Mouse (Mus musculus) lung, postnatal 0 days (tissue): ENCODE results near the gene Lrrc74b. TPM values are rescaled to one million over a fixed set of nuclear protein-coding genes. Genes with fewer than 3 reads are reported as not detected.

Source experiments
- ATAC-seq: fragments of 200-750 bp; cut with Nextera tagmentation; 2 replicates; pipeline ENCODE4 v1.8.0; 2017; ENCODE audit warnings: moderate library complexity
- DNase-seq: peaks from one replicate; pipeline ENCODE4 v3.0.0-alpha.2; 2016; ENCODE audit warnings: low spot score
- H3K27ac ChIP-seq: fragments of 300-500 bp; sonication (generic); 2 replicates; pipeline ENCODE4 v1.5.1; 2014; ENCODE audit warnings: antibody characterized with exemption, mild to moderate bottlenecking, low read length, mixed read lengths
- H3K27me3 ChIP-seq: fragments of 300-500 bp; sonication (generic); replicated peaks from 2 replicates; pipeline ENCODE4 v1.6.1; 2014; ENCODE audit warnings: low read length, mixed read lengths; ENCODE audit not compliant: insufficient read depth
- H3K36me3 ChIP-seq: fragments of 300-500 bp; sonication (generic); 2 replicates; pipeline ENCODE4 v1.6.1; 2014; ENCODE audit warnings: low read length, mixed read lengths; ENCODE audit not compliant: insufficient read depth
- H3K4me1 ChIP-seq: fragments of 300-500 bp; sonication (generic); 2 replicates; pipeline ENCODE4 v1.6.1; 2014; ENCODE audit warnings: antibody characterized with exemption, low read depth, low read length, mixed read lengths; ENCODE audit not compliant: insufficient read depth
- H3K4me2 ChIP-seq: fragments of 300-500 bp; sonication (generic); replicated peaks from 2 replicates; pipeline ENCODE4 v1.6.1; 2014; ENCODE audit warnings: low read depth, mild to moderate bottlenecking, low read length, moderate library complexity, mixed read lengths
- H3K4me3 ChIP-seq: fragments of 300-500 bp; sonication (generic); 2 replicates; pipeline ENCODE4 v1.5.1; 2014; ENCODE audit warnings: low read depth, low read length
- H3K9ac ChIP-seq: fragments of 300-500 bp; sonication (generic); replicated peaks from 2 replicates; pipeline ENCODE4 v1.6.1; 2014; ENCODE audit warnings: low read depth, mild to moderate bottlenecking
- H3K9me3 ChIP-seq: fragments of 300-500 bp; sonication (generic); 2 replicates; pipeline ENCODE4 v1.6.1; 2016; ENCODE audit warnings: low read length, mixed read lengths
- CTCF ChIP-seq: IDR thresholded peaks from 2 replicates; pipeline ENCODE4 v1.5.1; 2016; ENCODE audit warnings: antibody characterized with exemption, mild to moderate bottlenecking
- EP300 ChIP-seq: IDR thresholded peaks from 2 replicates; pipeline ENCODE4 v1.6.1; 2016; ENCODE audit warnings: antibody characterized with exemption, mild to moderate bottlenecking, control low read depth
- WGBS: fragments of 180-500 bp; shearing (Covaris S2); extraction: QIAGEN DNeasy Blood & Tissue Kit; methylation state at CpG from one replicate; pipeline ENCODE4 v1.1.7; 2014; 5-methylcytosine and 5-hydroxymethylcytosine counted together
- polyA plus RNA-seq: library from polyadenylated mRNA; unstranded; fragments of >200 nt; fragmentation: Nextera tagmentation; extraction: Ambion mirVana; gene quantifications from 2 replicates; pipeline ENCODE4 v1.2.1, GENCODE M21; 2015

Gene Lrrc74b
- polyA plus RNA-seq, 1 experiment from 2014 or later = 5.3 TPM

DNA sequence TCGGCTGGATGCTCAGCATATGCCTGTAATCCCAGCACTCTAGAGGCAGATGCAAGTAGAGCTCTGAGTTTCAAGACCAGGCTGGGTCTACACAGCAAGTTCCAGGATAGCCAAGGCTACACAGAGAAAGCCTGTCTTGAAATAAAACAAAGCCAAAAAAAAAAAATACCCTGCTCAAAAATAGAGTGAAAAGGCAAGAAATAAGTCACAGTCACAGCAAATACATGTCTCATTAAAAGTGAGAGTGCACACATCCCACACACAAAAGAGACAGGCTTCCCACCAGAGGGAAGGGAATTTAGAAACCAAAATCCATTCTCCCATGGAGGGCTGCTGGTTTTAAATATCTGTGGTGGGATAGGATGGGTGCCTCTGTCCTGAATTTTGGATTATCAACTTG is 2.5 kb upstream of the Lrrc74b start:
- H3K9me3 ChIP-seq = no peaks in the 10 kb centered on the region
- no peak for DNase-seq
- 0 out of 2 replicates have a peak, but pooled peaks cover 4% of the 10 kb centered on the region for H3K27me3 ChIP-seq
- H3K27ac ChIP-seq = no peak overlapping the region
- H3K36me3 ChIP-seq = no peaks in the 10 kb centered on the region
- no peak overlapping the region for H3K4me3 ChIP-seq
- no peak overlapping the region for H3K9ac ChIP-seq
- TF ChIP-seq EP300 (no peak), CTCF (no peak)
- ATAC-seq = no peak
- 7% methylated on average over 1 of the region's 1 CpGs for WGBS
- no peak overlapping the region for H3K4me2 ChIP-seq
- peaks cover 4% of the 10 kb centered on the region; the same call in 1 of the 2 replicates for H3K4me1 ChIP-seq

DNA sequence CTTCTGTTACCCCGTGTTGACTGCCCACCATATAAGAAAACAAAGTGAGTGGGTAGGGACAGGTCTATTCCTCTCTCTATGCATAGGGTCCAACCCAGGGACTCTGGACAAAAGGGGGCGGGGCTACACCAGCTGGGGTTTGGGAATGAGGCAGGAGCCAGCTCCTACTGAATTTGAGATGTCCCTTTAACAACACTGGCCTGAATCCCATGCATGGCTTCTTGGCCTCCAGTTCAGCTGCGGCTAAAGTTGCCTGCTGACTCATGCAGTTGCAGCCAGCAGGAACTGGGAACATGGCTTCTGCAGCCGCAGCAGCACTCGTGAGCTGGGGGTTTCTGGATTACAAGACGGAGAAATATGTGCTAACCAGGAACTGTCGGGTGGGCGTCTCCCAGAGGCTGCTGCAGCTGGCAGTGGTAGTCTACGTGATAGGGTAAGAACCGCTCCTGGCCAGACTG is 733 bp upstream of the Lrrc74b start, which contains the start of gene P2rx6:
Gene P2rx6, plus strand, starts transcription at position 135 of the 458 bp plus-strand sequence.
- Histone ChIP-seq H3K4me1 (peaks cover 4% of the 10 kb centered on the region; the same call in 1 of the 2 replicates), H3K27me3 (0 out of 2 replicates have a peak, but pooled peaks cover 4% of the 10 kb centered on the region), H3K4me2 (peak within 1 kb of the TSS; percentile 61), H3K27ac (peak within 1 kb of the TSS; percentile 55), H3K4me3 (peak within 1 kb of the TSS; percentile 11; the same call in 1 of the 2 replicates), H3K9me3 (no peaks in the 10 kb centered on the region), H3K36me3 (no peaks in the 10 kb centered on the region), H3K9ac (peak within 1 kb of the TSS; percentile 29; the same call in 1 of the 2 replicates)
- 4% methylated on average over 10 of the region's 10 CpGs for WGBS
- TF ChIP-seq CTCF = no peak
- no peak for TF ChIP-seq EP300
- peak; percentile 53 for ATAC-seq
- DNase-seq = peak; percentile 70

DNA sequence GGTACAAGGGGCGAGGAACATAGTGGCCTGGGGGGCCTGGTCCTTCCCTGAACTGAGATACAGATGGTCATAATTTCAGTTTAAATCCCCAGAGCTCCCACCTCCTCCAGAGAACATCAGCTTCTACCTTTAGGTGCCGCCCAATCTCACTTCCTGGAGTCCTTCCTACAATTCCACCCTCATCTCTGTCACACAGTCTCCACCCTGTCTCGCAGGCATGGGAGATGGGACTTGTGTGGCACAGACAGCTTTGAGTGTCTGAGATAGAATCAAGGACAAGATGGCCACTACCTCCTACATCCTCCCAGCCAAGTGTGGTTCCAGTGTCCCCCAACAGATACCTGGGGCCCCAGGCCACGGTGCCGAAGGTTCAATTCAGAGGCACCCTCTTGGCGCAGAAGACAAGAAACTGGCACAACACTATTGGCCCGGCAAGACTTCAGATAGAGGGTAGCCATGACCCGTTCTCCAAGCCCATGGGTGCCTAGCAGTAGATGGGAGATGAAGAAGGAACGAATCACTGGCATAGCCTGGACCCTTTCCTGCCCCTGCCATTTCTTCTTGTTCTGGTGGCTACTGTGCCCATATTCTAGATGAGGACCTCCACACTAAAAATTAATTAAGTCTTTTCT is 1.5 kb downstream of the Lrrc74b start:
- Histone ChIP-seq H3K9ac (no peak overlapping the region), H3K27ac (no peak overlapping the region), H3K36me3 (no peaks in the 10 kb centered on the region), H3K9me3 (no peaks in the 10 kb centered on the region), H3K4me2 (no peak overlapping the region; the same call in 1 of the 2 replicates), H3K4me1 (peaks cover 4% of the 10 kb centered on the region; the same call in 1 of the 2 replicates), H3K27me3 (0 out of 2 replicates have a peak, but pooled peaks cover 4% of the 10 kb centered on the region), H3K4me3 (no peak overlapping the region)
- ATAC-seq = no peak
- no peak for DNase-seq
- 68% methylated on average over 9 of the region's 9 CpGs for WGBS
- TF ChIP-seq CTCF (no peak), EP300 (no peak)

DNA sequence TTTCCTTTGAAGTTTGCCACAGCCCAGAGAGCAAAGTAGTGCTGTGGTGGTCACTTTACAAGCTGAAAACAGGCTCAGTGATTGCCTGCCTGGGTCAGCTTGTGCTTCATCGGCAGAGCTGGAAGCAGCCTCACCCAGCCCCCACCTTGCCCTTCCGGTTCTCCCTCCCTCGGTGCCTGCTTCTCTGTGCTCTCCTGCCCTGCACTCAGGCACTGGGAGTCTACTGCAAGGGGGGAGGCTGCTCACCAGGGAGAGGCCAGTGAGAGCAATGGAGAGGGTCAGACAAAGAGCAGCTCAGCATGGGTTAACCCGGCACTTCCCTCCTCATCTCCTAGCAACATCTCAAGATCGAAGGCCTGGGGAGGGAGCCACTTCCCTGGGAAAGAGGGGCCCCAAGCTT is 2.2 kb downstream of the Lrrc74b start:
- DNase-seq = peak; percentile 47
- no peak overlapping the region for H3K9ac ChIP-seq
- no peaks in the 10 kb centered on the region for H3K9me3 ChIP-seq
- 0 out of 2 replicates have a peak, but pooled peaks cover 4% of the 10 kb centered on the region for H3K27me3 ChIP-seq
- H3K36me3 ChIP-seq = no peaks in the 10 kb centered on the region
- no peak for ATAC-seq
- peak overlapping the region; percentile 19; the same call in 1 of the 2 replicates for H3K4me2 ChIP-seq
- TF ChIP-seq CTCF (no peak), EP300 (no peak)
- no peak overlapping the region for H3K27ac ChIP-seq
- 0% methylated on average over 5 of the region's 5 CpGs for WGBS
- H3K4me1 ChIP-seq = peaks cover 4% of the 10 kb centered on the region; the same call in 1 of the 2 replicates
- no peak overlapping the region for H3K4me3 ChIP-seq

DNA sequence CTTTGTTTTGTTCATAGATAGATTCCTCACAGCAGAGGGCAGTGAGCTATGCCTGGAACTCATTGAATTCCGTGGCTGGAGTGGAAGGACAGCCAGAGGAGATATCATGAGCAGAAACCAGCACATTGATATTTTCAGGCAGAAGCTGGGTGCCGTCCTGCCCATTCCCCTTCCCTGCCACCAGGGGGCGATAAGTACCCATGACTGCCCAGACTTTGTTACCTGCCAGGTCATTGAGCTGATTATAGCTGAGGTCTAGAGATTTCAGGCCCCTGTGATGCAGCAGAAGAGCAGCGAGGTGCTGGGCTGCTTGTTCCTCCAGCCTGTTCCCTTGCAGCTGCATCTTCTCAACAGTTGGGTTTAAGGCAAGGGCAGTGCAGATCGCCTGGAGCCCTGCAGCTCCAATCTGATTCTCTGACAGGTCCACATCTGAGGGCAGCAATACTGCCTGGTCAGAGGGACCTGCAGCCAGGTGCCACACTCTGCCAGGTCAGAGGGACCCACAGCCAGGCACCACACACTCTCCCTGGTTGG is 3.0 kb downstream of the Lrrc74b start:
- H3K27ac ChIP-seq = no peak overlapping the region
- ATAC-seq (no peak), DNase-seq (peak; percentile 79)
- H3K4me2 ChIP-seq = peak overlapping the region; percentile 19
- peaks cover 4% of the 10 kb centered on the region; the same call in 1 of the 2 replicates for H3K4me1 ChIP-seq
- no peak overlapping the region for H3K9ac ChIP-seq
- 0 out of 2 replicates have a peak, but pooled peaks cover 4% of the 10 kb centered on the region for H3K27me3 ChIP-seq
- H3K36me3 ChIP-seq = no peaks in the 10 kb centered on the region
- no peak overlapping the region for H3K4me3 ChIP-seq
- TF ChIP-seq CTCF (peak; percentile 99), EP300 (no peak)
- 4% methylated on average over 5 of the region's 5 CpGs for WGBS
- no peaks in the 10 kb centered on the region for H3K9me3 ChIP-seq

DNA sequence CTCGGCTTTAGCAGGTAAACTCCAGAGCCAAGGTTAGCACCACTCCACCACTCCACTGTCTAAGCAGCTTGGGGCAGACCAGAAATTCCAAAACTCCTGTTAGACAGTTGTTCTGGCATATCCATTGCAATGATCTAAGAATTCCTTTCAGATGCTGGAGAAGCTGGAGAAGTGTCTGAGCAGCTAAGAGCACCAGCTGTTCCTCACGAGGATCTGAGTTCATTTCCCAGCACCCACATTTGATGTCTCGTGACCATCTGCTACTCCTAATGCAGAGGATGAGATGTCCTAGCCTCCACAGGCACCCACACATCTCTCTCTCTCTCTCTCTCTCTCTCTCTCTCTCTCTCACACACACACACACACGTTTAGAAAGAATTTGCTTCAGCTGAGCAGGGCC is 4.1 kb downstream of the Lrrc74b start:
- TF ChIP-seq EP300 (no peak), CTCF (no peak)

More for the DNA sequence above, 4.1 kb downstream of the Lrrc74b start:
- no peak overlapping the region for H3K27ac ChIP-seq
- H3K27me3 ChIP-seq = no peaks in the 10 kb centered on the region
- 55% methylated on average over 4 of the region's 4 CpGs for WGBS
- no peak overlapping the region for H3K9ac ChIP-seq
- ATAC-seq (no peak), DNase-seq (no peak)
- H3K4me2 ChIP-seq = no peak overlapping the region
- no peaks in the 10 kb centered on the region for H3K9me3 ChIP-seq
- peaks cover 4% of the 10 kb centered on the region; the same call in 1 of the 2 replicates for H3K4me1 ChIP-seq
- H3K36me3 ChIP-seq = no peaks in the 10 kb centered on the region
- H3K4me3 ChIP-seq = no peak overlapping the region
